Mouse (Mus musculus) intestine, embryonic 16.5 days (tissue): Measurements from ENCODE around the gene Epsti1. TPM values are rescaled to one million over a fixed set of nuclear protein-coding genes. Genes with fewer than 3 reads are reported as not detected.
A peak's percentile ranks its signal among the peaks of the same experiment; 100 is the strongest.

Experiments used
- ATAC-seq: fragments of 200-750 bp; cut with Nextera tagmentation; 2 replicates; pipeline ENCODE4 v1.8.0; 2017; ENCODE audit warnings: moderate TSS enrichment, moderate library complexity
- H3K27ac ChIP-seq: fragments of 300-500 bp; sonication (generic); 2 replicates; pipeline ENCODE4 v1.5.1; 2014; ENCODE audit warnings: mild to moderate bottlenecking, low read length
- H3K27me3 ChIP-seq: fragments of 300-500 bp; sonication (generic); replicated peaks from 2 replicates; pipeline ENCODE4 v1.6.1; 2014; ENCODE audit warnings: low read length, control low read depth, mixed read lengths; ENCODE audit not compliant: control insufficient read depth, insufficient read depth
- H3K36me3 ChIP-seq: fragments of 300-500 bp; sonication (generic); 2 replicates; pipeline ENCODE4 v1.6.1; 2014; ENCODE audit warnings: low read length, control low read depth; ENCODE audit not compliant: control insufficient read depth, insufficient read depth
- H3K4me1 ChIP-seq: fragments of 300-500 bp; sonication (generic); 2 replicates; pipeline ENCODE4 v1.6.1; 2014; ENCODE audit warnings: low read length, control low read depth, mixed read lengths; ENCODE audit not compliant: control insufficient read depth, insufficient read depth
- H3K4me2 ChIP-seq: fragments of 300-500 bp; sonication (generic); 2 replicates; pipeline ENCODE4 v1.6.1; 2014; ENCODE audit warnings: low read depth, low read length, control low read depth
- H3K4me3 ChIP-seq: fragments of 300-500 bp; sonication (generic); 2 replicates; pipeline ENCODE4 v1.5.1; 2014; ENCODE audit warnings: mild to moderate bottlenecking, low read length
- H3K9ac ChIP-seq: fragments of 300-500 bp; sonication (generic); 2 replicates; pipeline ENCODE4 v1.6.1; 2014; ENCODE audit warnings: low read depth, low read length
- H3K9me3 ChIP-seq: fragments of 300-500 bp; sonication (generic); 2 replicates; pipeline ENCODE4 v1.6.1; 2016; ENCODE audit warnings: low read length, control low read depth; ENCODE audit not compliant: control insufficient read depth
- WGBS: fragments of 180-500 bp; shearing (Covaris S2); extraction: QIAGEN DNeasy Blood & Tissue Kit; methylation state at CpG from one replicate; pipeline ENCODE4 v1.1.7; 2014; 5-methylcytosine and 5-hydroxymethylcytosine counted together
- polyA plus RNA-seq: library from polyadenylated mRNA; unstranded; fragments of >200 nt; fragmentation: Nextera tagmentation; extraction: Ambion mirVana; gene quantifications from 2 replicates; pipeline ENCODE4 v1.2.1, GENCODE M21; 2015

Epsti1 gene
- polyA plus RNA-seq: 9.4 and 10.9 TPM in 2 replicates

DNA sequence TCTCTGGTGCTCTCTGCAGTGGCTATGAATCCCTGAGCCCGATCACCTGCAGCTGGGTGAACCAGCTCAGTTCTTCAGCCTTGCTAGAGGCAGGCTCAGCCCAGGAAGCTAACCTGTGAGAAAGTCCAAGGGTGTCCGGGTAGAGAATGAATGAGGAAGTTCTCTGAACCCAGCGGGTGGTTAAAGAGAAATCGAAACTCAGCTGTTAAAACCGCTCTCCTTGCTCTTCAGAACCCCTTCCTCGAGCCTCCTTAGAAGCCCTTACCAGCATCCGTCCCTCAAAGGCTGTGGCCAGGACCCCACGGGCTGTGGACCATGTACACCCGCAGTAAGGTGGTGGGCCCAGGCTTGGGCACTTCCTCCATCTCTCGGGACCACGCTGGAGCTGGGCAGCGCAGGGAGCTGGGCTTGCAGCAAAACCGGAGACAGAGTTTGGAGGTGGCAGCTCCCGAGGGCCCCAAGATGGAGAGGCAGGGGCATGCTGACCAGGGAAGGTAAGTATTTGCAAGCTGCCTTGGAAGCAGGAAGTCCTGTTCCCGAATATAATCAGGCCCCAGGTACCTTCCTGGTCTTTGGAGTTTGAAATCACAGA lies at the start of gene Epsti1:
TSS of gene Epsti1 (plus strand) at position 69 of the 592 bp plus-strand sequence.
- H3K27ac ChIP-seq: peak within 1 kb of the TSS; percentile 76; the same call in 1 of the 2 replicates
- no peaks in the 10 kb centered on the region for H3K4me1 ChIP-seq
- peak; percentile 92 for ATAC-seq
- no peaks in the 10 kb centered on the region for H3K27me3 ChIP-seq
- peak within 1 kb of the TSS; percentile 59 for H3K9ac ChIP-seq
- WGBS: 59% methylated on average over 15 of the region's 15 CpGs
- H3K4me2 ChIP-seq: peak within 1 kb of the TSS; percentile 37
- H3K4me3 ChIP-seq: peak within 1 kb of the TSS; percentile 38
- H3K36me3 ChIP-seq: no peaks in the 10 kb centered on the region
- no peaks in the 10 kb centered on the region for H3K9me3 ChIP-seq

GRCm38 (mm10) chr14:77859894-77860293 lies 44.1 kb upstream of the Epsti1 start:
- H3K4me3 ChIP-seq: no peak overlapping the region
- no peaks in the 10 kb centered on the region for H3K4me1 ChIP-seq
- H3K27ac ChIP-seq: no peak overlapping the region
- H3K4me2 ChIP-seq: no peak overlapping the region
- H3K9ac ChIP-seq: no peak overlapping the region
- H3K36me3 ChIP-seq: no peaks in the 10 kb centered on the region
- no peaks in the 10 kb centered on the region for H3K9me3 ChIP-seq
- no peak for ATAC-seq
- H3K27me3 ChIP-seq: no peaks in the 10 kb centered on the region
- 90% methylated on average over 1 of the region's 1 CpGs for WGBS

DNA sequence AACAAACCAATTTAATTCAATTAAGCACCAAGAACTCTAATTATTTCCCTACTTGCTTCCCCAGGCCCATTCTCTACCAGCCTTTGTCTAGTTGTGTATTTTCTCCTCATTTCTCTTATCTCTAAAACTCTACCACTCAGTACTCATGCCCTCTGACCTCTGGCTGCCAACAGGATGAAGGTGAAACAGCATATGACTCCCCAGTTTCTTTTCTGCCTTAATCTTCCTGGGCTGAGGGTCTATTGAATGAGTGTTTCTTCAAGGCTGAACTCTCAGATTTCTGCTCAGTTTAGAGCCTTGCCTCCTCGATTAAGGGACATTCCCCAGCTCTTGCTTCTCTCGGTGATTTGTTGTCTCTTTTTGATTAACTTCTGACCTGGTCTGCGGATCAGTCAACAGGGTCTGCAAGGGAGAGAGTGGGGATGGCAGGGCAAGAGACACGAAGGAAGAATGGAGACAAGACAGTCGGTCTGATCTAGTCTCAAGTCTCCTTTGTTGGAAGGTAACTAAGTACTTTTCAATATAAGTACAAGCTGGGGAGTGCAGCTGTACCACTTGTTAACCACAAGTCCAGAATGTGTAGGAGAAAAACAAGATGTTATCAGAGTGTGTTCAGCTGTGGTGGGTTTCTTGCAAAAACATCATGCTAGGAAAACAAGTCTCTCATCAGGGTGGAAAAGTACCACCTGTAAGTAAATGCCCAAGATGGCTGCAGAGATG lies 43.0 kb upstream of the Epsti1 start:
- Histone ChIP-seq H3K27ac (no peak overlapping the region), H3K4me3 (no peak overlapping the region), H3K9ac (no peak overlapping the region), H3K36me3 (no peaks in the 10 kb centered on the region), H3K9me3 (no peaks in the 10 kb centered on the region), H3K4me2 (no peak overlapping the region), H3K4me1 (no peaks in the 10 kb centered on the region), H3K27me3 (no peaks in the 10 kb centered on the region)
- WGBS: 50% methylated on average over 5 of the region's 5 CpGs
- ATAC-seq: no peak

DNA sequence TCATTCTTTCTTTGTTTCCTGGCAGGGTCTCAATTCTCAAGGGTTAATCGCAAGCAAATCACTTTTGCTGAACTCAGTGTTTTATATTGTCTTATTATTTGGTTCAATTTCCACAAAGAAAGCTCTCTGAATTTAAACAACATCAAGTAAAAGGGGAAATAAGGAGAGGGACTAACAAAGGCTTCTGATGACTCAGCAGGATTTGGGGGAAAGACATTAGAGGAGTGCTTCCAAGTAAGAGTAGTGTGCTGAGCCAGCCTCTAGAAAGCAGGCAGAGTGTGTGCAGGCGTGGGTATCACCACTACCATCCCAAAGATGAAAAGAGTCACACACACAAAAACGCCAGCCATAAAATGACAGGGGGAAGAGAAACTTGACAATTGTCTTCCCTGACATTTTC lies 40.0 kb upstream of the Epsti1 start:
- no peaks in the 10 kb centered on the region for H3K36me3 ChIP-seq
- no peaks in the 10 kb centered on the region for H3K4me1 ChIP-seq
- no peak overlapping the region for H3K27ac ChIP-seq
- 84% methylated on average over 3 of the region's 3 CpGs for WGBS
- no peak overlapping the region for H3K4me3 ChIP-seq
- no peak overlapping the region for H3K9ac ChIP-seq
- no peaks in the 10 kb centered on the region for H3K9me3 ChIP-seq
- no peak for ATAC-seq
- no peaks in the 10 kb centered on the region for H3K27me3 ChIP-seq
- H3K4me2 ChIP-seq: no peak overlapping the region

DNA sequence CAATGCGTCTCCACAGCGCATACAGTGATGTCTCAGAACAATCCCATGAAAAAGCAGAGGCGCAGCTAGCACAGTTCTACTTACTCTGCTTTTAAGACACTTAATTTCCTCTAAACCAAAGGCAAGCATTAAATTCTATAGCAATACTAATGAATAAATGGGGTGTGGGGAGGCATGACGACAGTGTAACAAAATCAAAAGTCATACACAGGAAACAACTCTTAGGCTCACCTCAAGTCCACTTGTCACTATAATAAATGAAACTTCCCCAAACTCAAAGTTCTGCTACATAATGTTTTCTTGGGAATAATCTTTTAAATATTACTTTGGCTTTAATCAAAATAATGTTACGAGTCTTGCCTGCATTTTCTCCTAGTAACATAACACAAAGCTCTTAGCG lies 39.5 kb upstream of the Epsti1 start:
- Histone ChIP-seq H3K4me2 (no peak overlapping the region), H3K4me1 (no peaks in the 10 kb centered on the region), H3K27ac (no peak overlapping the region), H3K9me3 (no peaks in the 10 kb centered on the region), H3K36me3 (no peaks in the 10 kb centered on the region), H3K4me3 (no peak overlapping the region), H3K27me3 (no peaks in the 10 kb centered on the region), H3K9ac (no peak overlapping the region)
- ATAC-seq: no peak
- WGBS: 87% methylated on average over 6 of the region's 6 CpGs

GRCm38 (mm10) chr14:77867601-77868000 lies 36.4 kb upstream of the Epsti1 start:
- no peak for ATAC-seq
- no peaks in the 10 kb centered on the region for H3K4me1 ChIP-seq
- H3K4me2 ChIP-seq: no peak overlapping the region
- no peaks in the 10 kb centered on the region for H3K27me3 ChIP-seq
- H3K4me3 ChIP-seq: no peak overlapping the region
- no peaks in the 10 kb centered on the region for H3K9me3 ChIP-seq
- 90% methylated on average over 5 of the region's 5 CpGs for WGBS
- H3K27ac ChIP-seq: no peak overlapping the region
- H3K9ac ChIP-seq: no peak overlapping the region
- H3K36me3 ChIP-seq: peaks cover 3% of the 10 kb centered on the region; the same call in 1 of the 2 replicates

DNA sequence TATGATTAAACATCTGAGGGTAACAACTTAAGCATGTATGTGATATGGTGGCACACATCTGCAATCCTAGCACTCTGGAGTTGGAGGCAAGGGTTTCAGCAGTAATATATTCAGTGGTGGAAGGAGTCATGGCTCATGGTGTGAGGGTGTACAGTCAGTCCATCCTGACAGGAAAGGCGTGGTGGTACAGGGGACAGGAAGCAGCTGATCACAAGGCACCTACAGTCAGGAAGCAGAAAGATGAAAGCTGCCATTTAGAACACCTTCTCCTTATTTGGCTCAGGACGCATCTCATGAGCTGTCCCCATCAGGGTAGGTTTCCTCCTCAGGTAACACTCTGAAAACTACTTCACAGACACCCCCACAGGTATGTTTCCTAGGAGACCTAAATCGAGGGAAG lies 33.1 kb upstream of the Epsti1 start:
- no peak for ATAC-seq
- H3K4me3 ChIP-seq: no peak overlapping the region
- peaks cover 3% of the 10 kb centered on the region; the same call in 1 of the 2 replicates for H3K36me3 ChIP-seq
- H3K4me2 ChIP-seq: no peak overlapping the region
- peaks cover 2% of the 10 kb centered on the region; the same call in 1 of the 2 replicates for H3K4me1 ChIP-seq
- no peak overlapping the region for H3K9ac ChIP-seq
- H3K27ac ChIP-seq: no peak overlapping the region
- WGBS: 83% methylated on average over 3 of the region's 3 CpGs
- no peaks in the 10 kb centered on the region for H3K9me3 ChIP-seq
- no peaks in the 10 kb centered on the region for H3K27me3 ChIP-seq

GRCm38 (mm10) chr14:77871380-77871975 lies 32.6 kb upstream of the Epsti1 start:
- Histone ChIP-seq H3K27ac (no peak overlapping the region), H3K9me3 (no peaks in the 10 kb centered on the region), H3K4me1 (peaks cover 2% of the 10 kb centered on the region; the same call in 1 of the 2 replicates), H3K36me3 (peaks cover 3% of the 10 kb centered on the region; the same call in 1 of the 2 replicates), H3K9ac (no peak overlapping the region), H3K27me3 (no peaks in the 10 kb centered on the region), H3K4me3 (no peak overlapping the region), H3K4me2 (no peak overlapping the region)
- ATAC-seq: no peak
- 91% methylated on average over 6 of the region's 6 CpGs for WGBS
